Mouse (Mus musculus): ENCODE measurements around the gene Pbld2. TPM values are rescaled to one million over a fixed set of nuclear protein-coding genes. Genes with fewer than 3 reads are reported as not detected.

Gene Pbld2
- 0.64 and 1.3 TPM in 2 replicates for polyA plus RNA-seq (2016; fragmentation: Nextera tagmentation; extraction: Ambion mirVana)

DNA sequence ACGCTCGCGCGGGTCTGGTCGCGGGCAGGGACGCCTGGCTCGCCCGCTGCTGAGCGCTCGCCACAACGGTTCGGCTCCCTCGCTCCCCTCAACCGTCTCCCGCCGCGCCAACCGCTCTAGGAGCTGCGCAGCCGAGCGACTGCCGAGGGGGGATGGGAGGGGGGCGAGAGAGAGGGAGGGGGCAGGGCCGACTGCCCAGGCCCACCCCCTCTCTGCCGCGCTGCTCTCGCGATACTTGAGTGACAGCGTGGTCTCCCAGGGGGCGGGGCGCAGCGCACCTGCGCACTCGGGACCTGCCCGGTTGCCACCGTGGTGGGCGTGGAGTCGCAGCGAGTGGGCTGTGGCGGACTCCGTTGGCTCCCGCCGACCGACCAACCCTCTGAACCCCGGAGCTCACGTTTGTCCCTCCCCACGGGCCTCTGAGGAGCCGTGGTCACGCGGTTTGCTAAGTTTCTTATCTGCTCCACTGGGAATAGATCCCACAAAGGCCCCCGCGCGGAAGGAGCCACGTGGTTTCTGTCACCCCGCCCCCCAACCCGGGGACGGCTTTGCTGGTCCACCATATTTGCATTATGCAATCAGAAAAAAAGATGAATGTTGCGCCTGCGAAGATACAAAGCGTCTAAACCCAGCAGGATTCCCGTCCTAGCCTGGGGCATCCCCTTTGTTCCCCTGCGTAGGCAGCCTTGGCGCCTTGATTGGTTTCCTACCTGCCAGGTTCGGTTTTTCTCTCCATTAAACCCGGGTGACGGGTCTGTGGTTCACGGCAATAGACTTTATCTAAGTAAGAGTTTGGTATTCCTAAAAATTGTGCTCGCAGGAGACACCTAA, at the start of gene Pbld2, which contains the start of gene Hnrnph3:
Pbld2 (plus strand) TSS at position 567 of the 831 bp plus-strand sequence.
Hnrnph3 (minus strand) TSS at position 469 of the 831 bp plus-strand sequence.
- ATAC-seq (ENCODE audit: low FRiP score) = peak; percentile 92
- under 1% methylated on average over 61 of the region's 69 CpGs for WGBS
- H3K9ac ChIP-seq = peak within 1 kb of the TSS; percentile 99
- H3K27ac ChIP-seq = peak within 1 kb of the TSS; percentile 100
- peak within 1 kb of the TSS; percentile 92 for H3K4me3 ChIP-seq
- no peaks in the 10 kb centered on the region for H3K36me3 ChIP-seq
- peak within 1 kb of the TSS; percentile 76 for H3K4me2 ChIP-seq (replicated peaks)
- H3K27me3 ChIP-seq = no peaks in the 10 kb centered on the region
- peaks cover 55% of the 10 kb centered on the region for H3K4me1 ChIP-seq
- no peaks in the 10 kb centered on the region for H3K9me3 ChIP-seq (replicated peaks)

GRCm38 (mm10) chr10:62979667-62980038, 44.5 kb upstream of the Pbld2 start:
- H3K36me3 ChIP-seq = peaks cover 20% of the 10 kb centered on the region
- WGBS = 8% methylated on average over 10 of the region's 10 CpGs
- H3K4me2 ChIP-seq (replicated peaks) = peak overlapping the region; percentile 62
- peak overlapping the region; percentile 91 for H3K27ac ChIP-seq
- no peaks in the 10 kb centered on the region for H3K9me3 ChIP-seq (replicated peaks)
- H3K4me1 ChIP-seq = peaks cover 9% of the 10 kb centered on the region
- peak overlapping the region; percentile 94 for H3K9ac ChIP-seq
- H3K27me3 ChIP-seq = no peaks in the 10 kb centered on the region
- no peak; the same call in 1 of the 2 replicates for ATAC-seq (ENCODE audit: low FRiP score)
- H3K4me3 ChIP-seq = peak overlapping the region; percentile 96

GRCm38 (mm10) chr10:62980039-62980954, 43.8 kb upstream of the Pbld2 start, which contains the start of gene Rufy2:
Gene Rufy2, plus strand, starts transcription at chr10:62980223.
- peak within 1 kb of the TSS; percentile 94 for H3K9ac ChIP-seq
- H3K4me2 ChIP-seq (replicated peaks) = peak within 1 kb of the TSS; percentile 62
- peak within 1 kb of the TSS; percentile 91 for H3K27ac ChIP-seq
- H3K9me3 ChIP-seq (replicated peaks) = no peaks in the 10 kb centered on the region
- peaks cover 26% of the 10 kb centered on the region for H3K36me3 ChIP-seq
- peak within 1 kb of the TSS; percentile 96 for H3K4me3 ChIP-seq
- peaks cover 9% of the 10 kb centered on the region for H3K4me1 ChIP-seq
- WGBS = under 1% methylated on average over 76 of the region's 77 CpGs
- H3K27me3 ChIP-seq = no peaks in the 10 kb centered on the region
- ATAC-seq (ENCODE audit: low FRiP score) = peak; percentile 95

DNA sequence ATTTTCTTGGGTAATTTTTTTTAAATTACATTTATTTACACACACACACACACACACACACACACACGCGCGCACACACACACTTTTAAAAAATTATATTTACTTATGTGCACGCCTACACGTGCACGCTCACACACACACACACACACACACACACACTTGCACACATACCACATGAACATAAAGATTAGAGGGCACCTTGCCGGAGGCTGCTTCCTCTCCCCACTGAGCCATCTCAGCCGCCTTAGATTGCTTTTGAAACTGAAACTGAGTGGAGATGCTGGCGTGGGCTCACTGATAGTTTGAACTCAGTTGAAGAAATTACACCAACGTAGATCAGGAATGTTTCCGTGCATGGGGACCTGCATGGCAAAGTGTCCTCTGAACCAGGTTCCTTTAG, 40.0 kb upstream of the Pbld2 start:
- ATAC-seq (ENCODE audit: low FRiP score) = no peak
- 96% methylated on average over 11 of the region's 11 CpGs for WGBS
- H3K36me3 ChIP-seq = peaks cover 40% of the 10 kb centered on the region

DNA sequence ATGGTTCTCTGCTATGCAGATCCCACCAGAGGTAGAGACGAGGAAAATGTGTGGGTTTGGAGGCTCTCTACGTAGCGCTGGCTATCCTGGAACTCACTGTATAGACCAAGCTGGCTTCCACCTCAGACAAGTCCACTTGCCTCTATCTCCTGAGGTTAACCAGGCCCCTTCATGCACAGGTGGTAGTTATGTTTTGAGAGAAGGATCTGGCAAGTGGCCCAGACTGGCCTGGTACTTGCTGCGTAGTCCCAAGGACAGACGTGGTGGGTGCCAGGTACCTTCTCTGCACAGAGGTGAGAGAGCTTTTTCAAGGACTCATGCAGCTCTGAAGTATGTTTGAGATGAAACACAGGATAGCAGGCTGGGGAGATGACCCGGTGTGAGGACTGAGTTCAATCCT, 39.6 kb upstream of the Pbld2 start:
- no peak for ATAC-seq (ENCODE audit: low FRiP score)
- H3K27me3 ChIP-seq = no peaks in the 10 kb centered on the region
- no peak overlapping the region for H3K4me3 ChIP-seq
- H3K9me3 ChIP-seq (replicated peaks) = no peaks in the 10 kb centered on the region
- no peak overlapping the region for H3K27ac ChIP-seq
- H3K4me1 ChIP-seq = peaks cover 9% of the 10 kb centered on the region
- H3K4me2 ChIP-seq (replicated peaks) = no peak overlapping the region
- H3K9ac ChIP-seq = no peak overlapping the region
- H3K36me3 ChIP-seq = peaks cover 45% of the 10 kb centered on the region
- 96% methylated on average over 6 of the region's 6 CpGs for WGBS

More for the DNA sequence above, 40.0 kb upstream of the Pbld2 start:
- H3K9ac ChIP-seq = no peak overlapping the region
- H3K27me3 ChIP-seq = no peaks in the 10 kb centered on the region
- no peak overlapping the region for H3K4me2 ChIP-seq (replicated peaks)
- H3K4me1 ChIP-seq = peaks cover 9% of the 10 kb centered on the region
- H3K27ac ChIP-seq = no peak overlapping the region
- H3K4me3 ChIP-seq = no peak overlapping the region
- no peaks in the 10 kb centered on the region for H3K9me3 ChIP-seq (replicated peaks)

DNA sequence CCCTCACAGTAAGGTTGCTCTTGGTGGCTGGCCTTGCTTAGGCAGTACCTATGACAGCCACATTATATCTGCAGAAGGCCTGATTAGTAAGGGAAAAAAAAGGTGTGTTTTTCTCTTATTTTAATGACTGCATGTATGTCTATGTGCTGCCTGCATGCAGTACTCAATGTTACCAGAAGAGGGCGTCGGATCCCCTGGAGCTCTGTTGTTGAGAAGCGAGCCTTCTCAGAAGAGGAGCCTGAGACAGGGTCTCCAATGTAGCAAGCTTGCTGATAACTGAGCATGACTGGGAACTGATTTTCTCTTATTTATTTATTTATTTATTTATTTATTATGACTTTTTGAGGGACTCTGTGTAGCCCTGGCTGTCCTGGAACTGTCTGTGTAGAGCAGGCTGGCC, 36.8 kb upstream of the Pbld2 start:
- Histone ChIP-seq H3K27me3 (no peaks in the 10 kb centered on the region), H3K36me3 (peaks cover 73% of the 10 kb centered on the region), H3K9ac (no peak overlapping the region), H3K4me1 (no peaks in the 10 kb centered on the region), H3K4me2 (replicated peaks) (no peak overlapping the region), H3K9me3 (replicated peaks) (no peaks in the 10 kb centered on the region), H3K4me3 (no peak overlapping the region), H3K27ac (no peak overlapping the region)
- ATAC-seq (ENCODE audit: low FRiP score) = no peak
- 23% methylated on average over 3 of the region's 3 CpGs for WGBS

DNA sequence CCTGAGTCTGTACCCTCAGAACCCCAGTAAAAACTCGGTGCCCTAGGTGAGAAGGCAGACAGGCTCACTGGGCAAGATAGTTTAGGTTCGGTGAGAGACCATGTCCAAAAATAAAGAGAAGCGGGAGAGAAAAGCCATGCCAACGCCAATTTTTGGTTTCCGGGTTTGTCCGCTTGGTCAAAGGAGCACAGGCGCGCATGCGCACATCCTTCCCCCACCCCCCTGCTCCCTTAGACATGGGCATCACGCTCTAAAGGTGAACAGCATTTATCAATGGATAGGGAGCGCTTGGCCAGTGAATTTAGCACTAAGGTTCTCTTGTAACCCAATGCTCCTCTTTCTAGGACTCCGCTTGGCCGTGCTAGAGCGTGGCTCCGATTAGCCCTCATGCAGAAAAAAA, 33.5 kb upstream of the Pbld2 start:
- H3K4me1 ChIP-seq = no peaks in the 10 kb centered on the region
- H3K9me3 ChIP-seq (replicated peaks) = no peaks in the 10 kb centered on the region
- WGBS = 92% methylated on average over 15 of the region's 15 CpGs
- H3K27ac ChIP-seq = no peak overlapping the region
- no peak overlapping the region for H3K4me3 ChIP-seq
- H3K4me2 ChIP-seq (replicated peaks) = no peak overlapping the region
- no peak overlapping the region for H3K9ac ChIP-seq
- peaks cover 76% of the 10 kb centered on the region for H3K36me3 ChIP-seq
- no peak for ATAC-seq (ENCODE audit: low FRiP score)
- no peaks in the 10 kb centered on the region for H3K27me3 ChIP-seq

DNA sequence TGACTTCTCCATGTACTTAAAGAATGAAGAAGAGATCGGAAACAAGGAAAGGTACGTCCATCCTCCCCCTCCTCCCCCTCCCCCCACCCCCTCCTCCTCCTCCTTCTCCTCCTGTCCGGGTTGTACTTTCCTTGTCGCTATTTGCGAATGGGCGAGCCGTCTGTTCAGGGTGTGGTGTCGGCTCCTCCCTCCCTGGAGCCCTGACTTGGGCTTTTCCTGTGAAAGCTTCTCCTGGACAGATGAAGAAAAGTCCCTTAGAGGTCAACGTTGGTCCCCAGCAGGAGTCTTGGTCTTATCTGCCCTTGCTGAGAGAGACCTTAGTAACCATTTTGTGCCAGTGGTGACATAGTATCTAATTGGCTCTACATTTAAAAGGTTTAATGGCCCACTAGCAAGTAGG, 30.1 kb upstream of the Pbld2 start:
- Histone ChIP-seq H3K27ac (no peak overlapping the region), H3K4me1 (no peaks in the 10 kb centered on the region), H3K9ac (no peak overlapping the region), H3K4me2 (replicated peaks) (no peak overlapping the region), H3K9me3 (replicated peaks) (no peaks in the 10 kb centered on the region), H3K36me3 (peaks cover 94% of the 10 kb centered on the region), H3K4me3 (no peak overlapping the region), H3K27me3 (no peaks in the 10 kb centered on the region)
- no peak for ATAC-seq (ENCODE audit: low FRiP score)
- 90% methylated on average over 8 of the region's 9 CpGs for WGBS

- Histone ChIP-seq H3K9ac (no peak overlapping the region), H3K4me3 (no peak overlapping the region), H3K4me1 (no peaks in the 10 kb centered on the region), H3K36me3 (peaks cover 90% of the 10 kb centered on the region), H3K27ac (no peak overlapping the region), H3K9me3 (replicated peaks) (no peaks in the 10 kb centered on the region), H3K4me2 (replicated peaks) (no peak overlapping the region), H3K27me3 (no peaks in the 10 kb centered on the region)
- WGBS = 67% methylated on average over 9 of the region's 9 CpGs
- no peak for ATAC-seq (ENCODE audit: low FRiP score)
Measured at GRCm38 (mm10) chr10:63000584-63000983, 23.5 kb upstream of the Pbld2 start.

GRCm38 (mm10) chr10:63003252-63003651, 20.9 kb upstream of the Pbld2 start:
- H3K36me3 ChIP-seq = peaks cover 89% of the 10 kb centered on the region
- ATAC-seq (ENCODE audit: low FRiP score) = no peak

DNA sequence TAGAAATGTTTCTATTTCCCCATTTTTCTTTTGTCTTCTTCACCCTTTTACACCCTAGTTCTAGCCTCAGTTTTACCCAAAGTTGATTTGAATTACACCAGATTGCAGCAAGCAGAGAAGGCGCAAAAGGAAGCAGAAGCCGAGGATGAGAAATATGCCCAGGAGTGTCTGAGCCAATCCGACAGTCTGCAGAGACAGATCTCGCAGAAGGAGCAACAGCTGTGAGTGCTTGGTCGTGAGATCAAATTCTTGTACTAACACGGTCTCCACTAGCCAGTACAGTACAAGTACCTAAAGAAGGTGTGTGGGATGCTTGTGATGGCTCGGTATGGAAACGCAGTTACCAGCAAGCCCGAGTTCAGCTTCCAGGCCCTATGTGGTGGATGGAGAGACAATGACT, 19.6 kb upstream of the Pbld2 start:
- ATAC-seq (ENCODE audit: low FRiP score) = no peak
- no peak overlapping the region for H3K4me3 ChIP-seq
- H3K36me3 ChIP-seq = peaks cover 90% of the 10 kb centered on the region
- no peak overlapping the region for H3K27ac ChIP-seq
- H3K4me2 ChIP-seq (replicated peaks) = no peak overlapping the region
- no peak overlapping the region for H3K9ac ChIP-seq
- H3K4me1 ChIP-seq = no peaks in the 10 kb centered on the region
- H3K9me3 ChIP-seq (replicated peaks) = no peaks in the 10 kb centered on the region
- H3K27me3 ChIP-seq = no peaks in the 10 kb centered on the region
- 90% methylated on average over 9 of the region's 9 CpGs for WGBS

More at GRCm38 (mm10) chr10:63003252-63003651, 20.9 kb upstream of the Pbld2 start:
- H3K4me3 ChIP-seq = no peak overlapping the region
- H3K4me2 ChIP-seq (replicated peaks) = no peak overlapping the region
- no peaks in the 10 kb centered on the region for H3K9me3 ChIP-seq (replicated peaks)
- 84% methylated on average over 9 of the region's 9 CpGs for WGBS
- H3K4me1 ChIP-seq = no peaks in the 10 kb centered on the region
- H3K27me3 ChIP-seq = no peaks in the 10 kb centered on the region
- H3K9ac ChIP-seq = no peak overlapping the region
- H3K27ac ChIP-seq = no peak overlapping the region

DNA sequence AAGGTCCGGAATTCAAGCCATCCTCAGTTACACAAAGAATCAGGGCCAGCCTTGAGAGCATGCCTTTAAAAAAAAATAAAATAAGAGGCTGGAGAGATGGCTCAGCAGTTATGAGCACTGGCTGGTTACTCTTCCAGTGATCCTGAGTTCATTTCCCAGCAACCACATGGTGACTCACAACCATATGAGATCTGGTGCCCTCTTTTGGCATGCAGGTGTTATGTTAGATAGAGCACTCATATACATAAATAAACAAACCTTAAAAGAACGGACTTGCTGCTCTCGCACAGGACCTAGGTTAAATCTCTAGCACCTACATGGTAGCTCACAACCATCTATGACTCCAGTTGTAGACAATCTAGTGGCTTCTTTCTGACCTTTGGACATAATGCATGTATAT, 15.9 kb upstream of the Pbld2 start:
- H3K4me3 ChIP-seq = no peak overlapping the region
- H3K4me1 ChIP-seq = no peaks in the 10 kb centered on the region
- H3K27me3 ChIP-seq = no peaks in the 10 kb centered on the region
- H3K9me3 ChIP-seq (replicated peaks) = no peaks in the 10 kb centered on the region
- no peak overlapping the region for H3K9ac ChIP-seq
- WGBS = 81% methylated on average over 3 of the region's 3 CpGs
- H3K4me2 ChIP-seq (replicated peaks) = no peak overlapping the region
- no peak for ATAC-seq (ENCODE audit: low FRiP score)
- no peak overlapping the region for H3K27ac ChIP-seq
- H3K36me3 ChIP-seq = peaks cover 87% of the 10 kb centered on the region

Measured in hindbrain, embryonic 12.5 days (tissue).